35 mouse cellular contexts compared by ENCODE assay signal in the genomic region with DNA sequence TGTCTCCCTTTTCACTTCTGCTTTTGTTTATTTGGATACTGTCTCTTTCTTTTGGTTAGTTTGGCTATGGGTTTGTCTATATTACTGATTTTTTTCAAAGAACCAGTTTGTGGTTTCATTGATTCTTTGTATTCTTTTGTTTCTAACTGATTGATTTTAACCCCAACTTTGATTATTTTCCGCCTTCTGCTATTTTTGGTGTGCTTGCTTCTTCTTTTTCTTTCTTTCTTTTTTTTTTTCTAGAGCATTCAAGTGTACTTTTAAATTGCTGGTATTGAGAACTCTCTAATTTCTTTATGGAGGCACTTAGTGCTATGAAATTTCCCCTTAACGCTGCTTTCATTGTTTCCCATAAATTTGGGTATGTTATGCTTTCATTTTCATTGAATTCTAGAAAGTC.
"Had no signal": no experiment of that assay in that cellular context is flagged by ENCODE, and none has a peak within 500 bp of the region (broad histone marks: within the 10 kb centered on the region; RNA-seq: fewer than 3 reads in every experiment).

No protein-coding gene starts in this region.

- H3K9me3 ChIP-seq: heart, embryonic 10.5 days; heart, embryonic 12.5 days; heart, embryonic 13.5 days; heart, embryonic 15.5 days; hindbrain, embryonic 10.5 days; hindbrain, embryonic 13.5 days; hindbrain, embryonic 15.5 days; intestine, embryonic 15.5 days; kidney, embryonic 15.5 days had no signal

- ATAC-seq: hindbrain, embryonic 16.5 days; hindbrain, postnatal 0 days; inflammation-experienced regulatory T-cells, adult 6 months; intestine, embryonic 15.5 days; intestine, embryonic 16.5 days; intestine, postnatal 0 days had no signal

- H3K4me1 ChIP-seq: heart, embryonic 10.5 days; heart, embryonic 12.5 days; heart, embryonic 13.5 days; heart, embryonic 15.5 days; hindbrain, embryonic 10.5 days; hindbrain, embryonic 13.5 days; hindbrain, embryonic 15.5 days; intestine, embryonic 15.5 days; kidney, embryonic 15.5 days had no signal

- H3K27ac ChIP-seq: heart, embryonic 10.5 days; heart, embryonic 13.5 days; heart, embryonic 15.5 days; hindbrain, embryonic 10.5 days; hindbrain, embryonic 13.5 days; hindbrain, embryonic 14.5 days; hindbrain, embryonic 15.5 days; hindbrain, postnatal 0 days; intestine, embryonic 15.5 days; kidney, embryonic 15.5 days; kidney, postnatal 0 days; layer of hippocampus, adult 2 months; left cerebral cortex, adult 2 months had no signal

- H3K4me2 ChIP-seq: heart, embryonic 11.5 days; heart, embryonic 12.5 days; heart, embryonic 13.5 days; heart, embryonic 15.5 days; hindbrain, embryonic 13.5 days; hindbrain, embryonic 14.5 days; hindbrain, embryonic 15.5 days; intestine, embryonic 15.5 days; kidney, embryonic 15.5 days had no signal

- H3K36me3 ChIP-seq: heart, embryonic 10.5 days; heart, embryonic 13.5 days; heart, embryonic 15.5 days; hindbrain, embryonic 13.5 days; hindbrain, embryonic 15.5 days; intestine, embryonic 15.5 days; kidney, embryonic 15.5 days had no signal

- H3K9ac ChIP-seq: heart, embryonic 12.5 days; heart, embryonic 13.5 days; heart, embryonic 15.5 days; hindbrain, embryonic 13.5 days; hindbrain, embryonic 14.5 days; hindbrain, embryonic 15.5 days; intestine, embryonic 15.5 days; kidney, embryonic 15.5 days had no signal

- H3K27me3 ChIP-seq: heart, embryonic 12.5 days; heart, embryonic 13.5 days; heart, embryonic 15.5 days; hindbrain, embryonic 13.5 days; hindbrain, embryonic 15.5 days; intestine, embryonic 15.5 days; kidney, embryonic 15.5 days had no signal

- DNase-seq: heart, postnatal 10 days; heart, postnatal 14 days; heart, postnatal 36 days; heart, postnatal 4 days; kidney, adult 11 months; kidney, adult 18-20 months; kidney, adult 2 months; kidney, adult 8-10 months; kidney, adult 9 months; kidney, postnatal 10 days; kidney, postnatal 14 days; kidney, postnatal 25 days; kidney, postnatal 36 days; kidney, postnatal 4 days; layer of hippocampus, adult 9-11 months; layer of hippocampus, postnatal 36 days had no signal

- H3K4me3 ChIP-seq: heart, embryonic 10.5 days; heart, embryonic 12.5 days; heart, embryonic 13.5 days; heart, embryonic 15.5 days; hindbrain, embryonic 10.5 days; hindbrain, embryonic 13.5 days; hindbrain, embryonic 15.5 days; intestine, embryonic 15.5 days; kidney, embryonic 15.5 days; layer of hippocampus, adult 2 months; left cerebral cortex, adult 2 months had no signal
